Mouse (Mus musculus) G1E (cell line): ENCODE results near the gene Dcpp2.

Experiments
- CTCF ChIP-seq: IDR thresholded peaks from 2 replicates; pipeline ENCODE4 v1.5.1; 2012; ENCODE audit warnings: low read depth, low read length, inconsistent platforms, mixed read lengths
- POLR2AphosphoS5 ChIP-seq: IDR thresholded peaks from 2 replicates; pipeline ENCODE4 v1.6.1; 2012; ENCODE audit warnings: low read depth, low read length, inconsistent platforms; ENCODE audit not compliant: insufficient replicate concordance
- TAL1 ChIP-seq: conservative IDR thresholded peaks from 2 replicates; pipeline ENCODE4 v1.6.1; 2012; ENCODE audit warnings: low read depth, low read length, inconsistent platforms, mixed read lengths

GRCm38 (mm10) chr17:23850853-23851749, 29.6 kb upstream of the Dcpp2 start:
- TF ChIP-seq TAL1 (no peak), CTCF (peak; percentile 68; the same call in 1 of the 2 replicates), POLR2AphosphoS5 (no peak)
